Mouse (Mus musculus) B cell, adult 62 days (primary cell): Measurements from ENCODE around the gene Fam171a2. TPM values are rescaled to one million over a fixed set of nuclear protein-coding genes. Genes with fewer than 3 reads are reported as not detected.

ENCODE experiments used
- total RNA-seq: library from RNA; stranded (reverse); gene quantifications from 4 replicates; pipeline ENCODE4 v1.2.4, GENCODE M21; 2023

Gene Fam171a2
- total RNA-seq = not detected in 4 replicates

DNA sequence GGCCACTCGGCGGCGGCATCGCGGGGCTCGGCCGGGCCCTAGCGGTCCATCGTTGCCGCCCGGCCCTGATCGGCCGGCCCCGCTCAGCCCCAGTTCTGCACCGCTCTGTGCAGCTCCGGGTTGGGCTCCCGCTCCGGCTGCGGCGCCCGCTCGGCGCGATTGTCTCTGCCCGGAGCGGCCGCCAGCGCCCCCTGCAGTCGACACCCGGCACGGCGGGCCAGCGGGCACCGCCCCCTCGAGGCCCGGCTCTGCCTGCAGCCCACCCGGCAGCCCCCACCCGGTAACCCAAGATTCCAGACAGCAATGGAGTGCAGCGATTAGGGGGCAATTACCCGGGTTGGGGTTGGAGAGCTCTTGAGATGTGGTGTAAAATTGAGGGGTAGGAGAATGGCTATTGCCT is at the start of gene Fam171a2:
Fam171a2 (minus strand) TSS at position 186 of the 400 bp plus-strand sequence.

DNA sequence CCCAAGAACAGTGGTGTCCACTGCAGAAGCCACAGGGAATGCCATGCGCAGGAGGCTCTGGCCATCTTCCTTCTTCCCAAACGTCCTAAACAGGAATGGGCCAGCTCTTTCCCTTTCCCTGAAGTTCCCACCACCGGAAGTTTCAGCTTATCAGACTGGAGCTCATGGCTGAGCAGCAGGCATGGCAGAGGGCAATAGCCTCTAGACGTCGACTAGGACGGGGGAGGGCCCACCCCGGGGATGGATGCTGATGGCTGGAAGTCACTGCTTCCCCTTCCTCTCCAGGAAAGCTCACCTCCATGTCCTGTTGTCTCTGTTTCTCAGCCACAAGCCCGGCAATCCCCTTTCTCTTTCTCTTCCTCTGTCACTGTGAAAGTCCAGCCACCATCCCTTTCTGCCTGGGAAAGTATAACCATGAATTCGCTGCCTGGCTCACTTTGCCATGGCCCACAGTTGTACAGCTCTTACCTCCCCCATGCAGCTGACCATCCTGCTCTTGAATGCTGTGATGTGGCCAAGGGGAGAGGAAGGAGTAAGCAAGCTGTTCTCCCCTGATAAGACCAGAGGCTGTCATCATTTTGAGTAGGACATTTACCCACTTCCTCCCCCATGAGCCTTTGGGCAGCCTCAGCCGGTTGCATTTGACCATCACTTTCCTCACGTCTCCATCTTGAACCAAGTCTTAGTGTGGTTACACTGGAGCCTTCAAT is 22.3 kb upstream of the Fam171a2 start, which contains the start of gene Itga2b:
Itga2b (minus strand) TSS at position 475 of the 710 bp plus-strand sequence.

DNA sequence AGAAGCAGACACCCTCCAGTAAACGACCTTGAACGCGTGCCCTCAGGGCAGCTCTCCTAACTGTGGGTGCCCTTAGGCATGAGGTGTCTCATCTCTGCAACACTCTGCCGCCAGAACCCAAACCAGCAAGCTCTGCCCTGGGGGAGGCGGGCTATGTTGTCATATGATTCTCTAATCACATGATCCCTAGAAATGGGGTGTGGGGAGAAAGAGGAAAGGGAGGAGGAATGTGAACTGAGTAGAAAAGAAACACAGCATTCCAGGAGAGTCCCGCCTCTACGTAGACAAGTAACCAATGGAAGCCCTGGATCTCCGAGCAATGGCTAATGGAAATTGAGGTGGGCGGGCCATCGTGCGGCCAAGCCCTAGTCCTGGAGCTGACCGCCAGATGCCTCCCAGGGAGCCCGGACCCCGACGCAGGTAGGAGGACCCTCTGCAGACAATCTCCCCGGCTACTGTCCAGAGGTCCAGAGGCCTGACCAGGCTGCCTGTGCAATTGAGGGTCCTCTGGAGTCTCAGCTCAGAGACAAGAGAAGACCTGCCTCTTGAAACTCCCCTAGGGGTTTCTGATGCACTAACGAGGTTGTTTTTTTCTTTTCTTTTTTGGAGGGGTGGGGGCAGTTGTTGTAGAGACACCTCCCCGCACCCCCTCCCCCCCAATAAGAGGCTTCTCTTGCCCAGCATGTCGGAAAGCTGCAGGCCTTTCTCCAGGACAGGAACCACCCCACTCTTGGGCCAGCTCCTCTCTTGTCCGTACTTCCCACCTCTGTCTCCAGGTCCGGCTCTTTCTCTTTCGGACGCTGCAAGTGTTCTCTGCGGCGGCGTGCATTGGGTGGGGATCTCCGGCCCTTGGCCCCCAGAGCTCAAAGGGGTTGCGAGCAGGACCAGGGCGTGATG is 17.1 kb downstream of the Fam171a2 start, which contains the start of gene Grn:
Grn (plus strand) TSS at position 195 of the 897 bp plus-strand sequence.

DNA sequence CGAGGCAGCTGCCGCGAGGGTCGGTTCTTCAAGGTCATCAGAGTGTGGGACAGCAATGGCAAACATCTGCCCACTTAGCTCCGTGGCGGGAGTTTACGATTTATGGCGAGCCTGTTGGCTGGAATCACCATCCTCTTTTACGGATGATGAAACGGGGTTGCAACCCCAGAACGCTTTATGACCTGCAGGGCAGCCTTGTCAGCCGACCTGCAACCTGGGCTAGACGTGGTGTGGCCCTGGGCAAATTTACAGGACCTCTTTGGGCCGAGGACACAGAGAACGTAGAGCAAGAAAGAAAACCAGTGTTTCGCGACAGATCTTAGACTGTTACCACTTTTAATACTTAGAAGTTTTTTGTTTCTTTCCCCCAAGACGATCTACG is 39.7 kb downstream of the Fam171a2 start, which contains the start of gene Slc25a39:
Slc25a39 (minus strand) TSS at position 113 of the 382 bp plus-strand sequence.

DNA sequence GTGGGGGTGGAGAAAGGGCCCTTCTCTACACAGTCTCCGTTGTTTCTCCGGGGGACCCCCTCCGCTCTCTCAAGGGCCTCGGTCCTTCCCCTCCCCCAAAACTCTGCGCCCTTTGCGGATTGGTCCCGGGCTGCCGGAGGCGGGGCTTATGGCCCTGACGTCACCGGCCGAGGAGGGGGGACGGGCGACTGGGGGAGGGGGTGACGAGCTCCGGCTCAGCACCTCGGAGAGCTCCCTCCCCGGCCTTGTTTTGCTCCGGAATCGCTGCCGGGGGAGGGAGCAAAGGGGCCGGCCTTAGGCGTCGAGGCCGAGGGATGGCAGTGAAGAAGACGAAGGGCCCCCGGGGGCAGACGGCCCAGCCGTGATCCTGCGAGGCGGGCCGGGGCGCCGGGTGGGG is 54.2 kb downstream of the Fam171a2 start, which contains the start of gene Rundc3a:
Rundc3a (plus strand) TSS at position 166 of the 397 bp plus-strand sequence.

Other genes with a start within 250 kb of the Fam171a2 start
- gene Hdac5, start 217.5 kb downstream of the Fam171a2 start, total RNA-seq = 128 to 150 TPM (median 136 TPM) in 4 replicates
- gene BC030867, start 198.8 kb downstream of the Fam171a2 start, total RNA-seq = 1.0 to 2.7 TPM (median 1.7 TPM) in 4 replicates
- not detected in 4 replicates for gene Asb16, start 178.9 kb downstream of the Fam171a2 start, total RNA-seq
- 44.2 to 52.2 TPM (median 49.6 TPM) in 4 replicates for gene Tmub2, start 162.8 kb downstream of the Fam171a2 start, total RNA-seq
- 68.6 to 76.7 TPM (median 71.8 TPM) in 4 replicates for gene Atxn7l3, start 151.1 kb downstream of the Fam171a2 start, total RNA-seq
- gene Ubtf, start 127.9 kb downstream of the Fam171a2 start, total RNA-seq = 138 to 153 TPM (median 144 TPM) in 4 replicates
- 0.69 TPM in 1 of 4 replicates, not detected in the others for gene Slc4a1, start 81.5 kb downstream of the Fam171a2 start, total RNA-seq
- gene Rundc3a, start 54.3 kb downstream of the Fam171a2 start, total RNA-seq = 1.1 to 6.1 TPM (median 2.3 TPM) in 4 replicates
- gene Slc25a39, start 39.7 kb downstream of the Fam171a2 start, total RNA-seq = 37.6 to 44.2 TPM (median 41.6 TPM) in 4 replicates
- 58.2 to 73.6 TPM (median 69.4 TPM) in 4 replicates for gene Grn, start 17.4 kb downstream of the Fam171a2 start, total RNA-seq
- gene Itga2b, start 22.4 kb upstream of the Fam171a2 start, total RNA-seq = 5.6 to 9.9 TPM (median 8.8 TPM) in 4 replicates
- gene Gpatch8, start 108.7 kb upstream of the Fam171a2 start, total RNA-seq = 53.5 to 60.5 TPM (median 55.3 TPM) in 4 replicates
- not detected in 4 replicates for gene Gm11627, start 131.8 kb upstream of the Fam171a2 start, total RNA-seq
- gene Fzd2, start 156.7 kb upstream of the Fam171a2 start, total RNA-seq = 0.16 TPM in 1 of 4 replicates, not detected in the others
- gene Meioc, start 216.0 kb upstream of the Fam171a2 start, total RNA-seq = not detected in 4 replicates